In genomic region chr4:118645234-118645633, GRCm38 (mm10) we compare ENCODE assay signal across 8 mouse cellular contexts. TPM values are rescaled to one million over a fixed set of nuclear protein-coding genes. Genes with fewer than 3 reads are reported as not detected.
A peak's percentile ranks its signal among the peaks of the same experiment; 100 is the strongest.
DNase-seq lines count a peak whose midpoint lies in the region; ATAC-seq and TF ChIP-seq lines count a peak whose summit lies in the region.
"Had no signal": no experiment of that assay in that cellular context is flagged by ENCODE, and none has a peak within 500 bp of the region (broad histone marks: within the 10 kb centered on the region; RNA-seq: fewer than 3 reads in every experiment).

No protein-coding gene starts in this region.

- intact Hi-C loops in left cerebral cortex, postnatal 4 days (cut with DNase I) = loop anchor here (5.0 kb wide), 1 partner anchor 347 kb away; no protein-coding TSS in a partner anchor

- no peak overlapping the region for H3K4me3 ChIP-seq in liver, embryonic 12.5 days
- H3K4me3 ChIP-seq in heart, postnatal 0 days (ENCODE audit: low read depth, low read length) = no peak overlapping the region
- H3K4me3 ChIP-seq: hindbrain, embryonic 15.5 days had no signal

- TF ChIP-seq EP300 in heart, postnatal 0 days (IDR thresholded peaks at IDR 0.05; ENCODE audit: low read depth) = no peak

- in situ Hi-C loops in Patski (cut with MboI; ENCODE audit: low pct_unique_long_range_greater_than_20kb) = loop anchor here (10.0 to 25.0 kb wide), 3 partner anchors 350 to 560 kb away; partner anchors contain the start of gene Zfp691

- no peak for ATAC-seq in liver, embryonic 12.5 days
- no peak for ATAC-seq in Patski
- no peak for ATAC-seq in heart, postnatal 0 days (ENCODE audit: insufficient read depth, low read depth)

- no peaks in the 10 kb centered on the region for H3K9me3 ChIP-seq in liver, embryonic 12.5 days (replicated peaks)
- no peaks in the 10 kb centered on the region for H3K9me3 ChIP-seq in heart, postnatal 0 days (replicated peaks; ENCODE audit: control insufficient read depth, low read length)
- H3K9me3 ChIP-seq: hindbrain, embryonic 15.5 days had no signal

- no peak overlapping the region for H3K9ac ChIP-seq in liver, embryonic 12.5 days
- H3K9ac ChIP-seq in heart, postnatal 0 days (replicated peaks; ENCODE audit: low read depth, low read length) = no peak overlapping the region
- H3K9ac ChIP-seq: hindbrain, embryonic 15.5 days had no signal

- CTCF ChIA-PET in Patski (lab: Charles Lee) = interaction anchor here (1.1 to 1.2 kb wide), 2 partner anchors 39 to 62 kb away, joined by 3 to 4 read pairs; no protein-coding TSS in a partner anchor

- peak; percentile 61 for TF ChIP-seq CTCF in Patski (IDR thresholded peaks at IDR 0.05)
- peak; percentile 80 for TF ChIP-seq CTCF in heart, postnatal 0 days (IDR thresholded peaks at IDR 0.05; ENCODE audit: low read depth)

- H3K4me2 ChIP-seq in liver, embryonic 12.5 days = no peak overlapping the region
- no peak overlapping the region for H3K4me2 ChIP-seq in heart, postnatal 0 days (ENCODE audit: low read depth, low read length)
- H3K4me2 ChIP-seq: hindbrain, embryonic 15.5 days had no signal

- no peaks in the 10 kb centered on the region for H3K36me3 ChIP-seq in liver, embryonic 12.5 days
- no peaks in the 10 kb centered on the region for H3K36me3 ChIP-seq in heart, postnatal 0 days (replicated peaks; ENCODE audit: control insufficient read depth, insufficient read depth, low read length)
- H3K36me3 ChIP-seq: hindbrain, embryonic 15.5 days had no signal

- H3K27ac ChIP-seq in liver, embryonic 12.5 days = no peak overlapping the region
- H3K27ac ChIP-seq in heart, postnatal 0 days (ENCODE audit: low read depth) = no peak overlapping the region
- H3K27ac ChIP-seq: hindbrain, embryonic 15.5 days had no signal

- no peaks in the 10 kb centered on the region; the same call in 1 of the 2 replicates for H3K27me3 ChIP-seq in liver, embryonic 12.5 days (replicated peaks)
- no peaks in the 10 kb centered on the region for H3K27me3 ChIP-seq in Patski
- H3K27me3 ChIP-seq in heart, postnatal 0 days (ENCODE audit: control insufficient read depth, insufficient read depth, low read length) = no peaks in the 10 kb centered on the region
- H3K27me3 ChIP-seq: hindbrain, embryonic 15.5 days had no signal

- POLR2A ChIA-PET in Patski (lab: Charles Lee) = no interaction called here

- DNase-seq in liver = peak; percentile 66
- no peak for DNase-seq in Patski (ENCODE audit: low read depth, low spot score)
- peak; percentile 27 for DNase-seq in cerebellum, adult 8-10 months
- DNase-seq in heart, postnatal 0 days (ENCODE audit: low spot score) = no peak
- DNase-seq in left cerebral cortex, postnatal 4 days = peak; percentile 64
- peak; percentile 69 to 78 for DNase-seq in right cerebral cortex, adult 2 months (ENCODE audit: low spot score in 2 of 2)

- WGBS in liver, embryonic 12.5 days (ENCODE audit: insufficient replicate concordance) = 11% methylated on average over 2 of the region's 2 CpGs
- 7% methylated on average over 2 of the region's 2 CpGs for WGBS in heart, postnatal 0 days

- H3K4me1 ChIP-seq in liver, embryonic 12.5 days = no peaks in the 10 kb centered on the region
- no peaks in the 10 kb centered on the region; the same call in 1 of the 2 replicates for H3K4me1 ChIP-seq in heart, postnatal 0 days (ENCODE audit: control insufficient read depth, insufficient read depth)

RNA-seq across cellular contexts. Expression of gene Olfr62, which starts 13.5 kb away (rescaled TPM):
- not detected in 2 replicates for polyA plus RNA-seq in liver, embryonic 12.5 days (2016; fragmentation: Nextera tagmentation; extraction: Ambion mirVana)
- not detected for polyA plus RNA-seq in Patski (2021)
- total RNA-seq in heart, postnatal 0 days (2014; rRNA removed; ENCODE audit: low replicate concordance) = not detected in 2 replicates
- polyA plus RNA-seq in heart, postnatal 0 days (2015; fragmentation: Nextera tagmentation; extraction: Ambion mirVana) = not detected in 2 replicates
- not detected for total RNA-seq in left cerebral cortex, postnatal 4 days (2021)
- polyA plus RNA-seq: hindbrain, embryonic 15.5 days had no signal

RNA-seq across cellular contexts. Expression of gene Ebna1bp2, which starts 24.6 kb away (rescaled TPM):
- 160 and 164 TPM in 2 replicates for polyA plus RNA-seq in liver, embryonic 12.5 days (2016; fragmentation: Nextera tagmentation; extraction: Ambion mirVana)
- 75.4 TPM for polyA plus RNA-seq in Patski (2021)
- total RNA-seq in heart, postnatal 0 days (2014; rRNA removed; ENCODE audit: low replicate concordance) = 5.9 and 49.2 TPM in 2 replicates
- polyA plus RNA-seq in heart, postnatal 0 days (2015; fragmentation: Nextera tagmentation; extraction: Ambion mirVana) = 64.4 and 68.9 TPM in 2 replicates
- 10 to 100 TPM; 72.4 to 76.5 TPM for total RNA-seq in left cerebral cortex, postnatal 4 days (2021)

RNA-seq across cellular contexts. Expression of gene Cfap57, which starts 24.7 kb away (rescaled TPM):
- 1.3 and 1.5 TPM in 2 replicates for polyA plus RNA-seq in liver, embryonic 12.5 days (2016; fragmentation: Nextera tagmentation; extraction: Ambion mirVana)
- polyA plus RNA-seq in Patski (2021) = 0.04 TPM
- 0.12 TPM in 1 of 2 replicates, not detected in the other for total RNA-seq in heart, postnatal 0 days (2014; rRNA removed; ENCODE audit: low replicate concordance)
- 0.07 and 0.11 TPM in 2 replicates for polyA plus RNA-seq in heart, postnatal 0 days (2015; fragmentation: Nextera tagmentation; extraction: Ambion mirVana)
- total RNA-seq in left cerebral cortex, postnatal 4 days (2021) = 1 to 10 TPM in 1 of 2 experiments, under 1 TPM in 1; 0.97 to 1.3 TPM

RNA-seq across cellular contexts. Expression of gene Olfr1342, which starts 47.3 kb away (rescaled TPM):
- not detected in 2 replicates for polyA plus RNA-seq in liver, embryonic 12.5 days (2016; fragmentation: Nextera tagmentation; extraction: Ambion mirVana)
- polyA plus RNA-seq in Patski (2021) = not detected
- total RNA-seq in heart, postnatal 0 days (2014; rRNA removed; ENCODE audit: low replicate concordance) = not detected in 2 replicates
- polyA plus RNA-seq in heart, postnatal 0 days (2015; fragmentation: Nextera tagmentation; extraction: Ambion mirVana) = not detected in 2 replicates
- not detected for total RNA-seq in left cerebral cortex, postnatal 4 days (2021)
- polyA plus RNA-seq: hindbrain, embryonic 15.5 days had no signal

RNA-seq across cellular contexts. Expression of gene Olfr1341, which starts 58.1 kb away (rescaled TPM):
- not detected in 2 replicates for polyA plus RNA-seq in liver, embryonic 12.5 days (2016; fragmentation: Nextera tagmentation; extraction: Ambion mirVana)
- polyA plus RNA-seq in Patski (2021) = not detected
- not detected in 2 replicates for total RNA-seq in heart, postnatal 0 days (2014; rRNA removed; ENCODE audit: low replicate concordance)
- polyA plus RNA-seq in heart, postnatal 0 days (2015; fragmentation: Nextera tagmentation; extraction: Ambion mirVana) = not detected in 2 replicates
- not detected for total RNA-seq in left cerebral cortex, postnatal 4 days (2021)
- polyA plus RNA-seq: hindbrain, embryonic 15.5 days had no signal

Comparison
In these comparisons a context has a peak if more than half of its experiments do, and no peak if none do; other contexts are left out.
1. DNase-seq: peak in liver (single experiment), cerebellum, adult 8-10 months (single experiment), left cerebral cortex, postnatal 4 days (single experiment) and right cerebral cortex, adult 2 months (2 of 2); none in Patski (single experiment) and heart, postnatal 0 days (single experiment).